Mouse (Mus musculus): Measurements from ENCODE around the gene Fam19a1. TPM values are rescaled to one million over a fixed set of nuclear protein-coding genes. Genes with fewer than 3 reads are reported as not detected.

Gene Fam19a1
- polyA plus RNA-seq, 1 experiment from 2014 or later = 13.4 TPM

- Histone ChIP-seq H3K9me3 (ENCODE audit: control insufficient read depth, low read depth, low read length) (no peaks in the 10 kb centered on the region), H3K27ac (ENCODE audit: low read length) (no peak overlapping the region), H3K4me2 (replicated peaks; ENCODE audit: low read depth, low read length) (no peak overlapping the region), H3K4me1 (ENCODE audit: control insufficient read depth, insufficient read depth, low read length) (no peaks in the 10 kb centered on the region), H3K27me3 (ENCODE audit: control insufficient read depth, insufficient read depth, low read length) (no peaks in the 10 kb centered on the region), H3K4me3 (ENCODE audit: low read depth, low read length) (no peak overlapping the region), H3K9ac (replicated peaks; ENCODE audit: low read depth, low read length) (no peak overlapping the region), H3K36me3 (ENCODE audit: control insufficient read depth, insufficient read depth, low read length) (no peaks in the 10 kb centered on the region)
- ATAC-seq (ENCODE audit: insufficient number of reproducible peaks, insufficient read depth, low FRiP score, low read depth) = no peak
- 59% methylated on average over 1 of the region's 1 CpGs for WGBS
Observed at GRCm38 (mm10) chr6:96593031-96593430, 480.1 kb downstream of the Fam19a1 start.

DNA sequence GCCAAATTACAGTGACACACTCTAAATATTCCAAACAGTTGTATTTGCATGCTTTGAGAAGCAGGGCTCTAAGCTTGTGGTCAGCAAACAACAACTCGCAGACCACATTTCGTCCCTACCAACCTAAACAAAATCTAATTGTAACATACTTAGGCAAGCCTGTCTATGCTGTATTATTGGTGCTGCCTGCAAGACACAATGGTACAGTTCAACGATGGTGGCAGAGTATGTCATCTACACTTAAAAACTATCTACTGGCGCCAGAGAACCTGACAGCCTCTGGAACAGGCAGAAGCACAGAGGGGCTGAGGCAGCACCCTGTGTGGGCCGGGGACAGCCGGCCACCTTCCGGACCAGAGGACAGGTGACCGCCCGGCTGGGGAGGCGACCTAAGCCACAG lies 482.2 kb downstream of the Fam19a1 start:
- no peaks in the 10 kb centered on the region for H3K4me1 ChIP-seq (ENCODE audit: control insufficient read depth, insufficient read depth, low read length)
- no peak overlapping the region for H3K27ac ChIP-seq (ENCODE audit: low read length)
- no peak overlapping the region for H3K4me2 ChIP-seq (replicated peaks; ENCODE audit: low read depth, low read length)
- H3K36me3 ChIP-seq (ENCODE audit: control insufficient read depth, insufficient read depth, low read length) = no peaks in the 10 kb centered on the region
- H3K9ac ChIP-seq (replicated peaks; ENCODE audit: low read depth, low read length) = no peak overlapping the region
- ATAC-seq (ENCODE audit: insufficient number of reproducible peaks, insufficient read depth, low FRiP score, low read depth) = no peak
- no peak overlapping the region for H3K4me3 ChIP-seq (ENCODE audit: low read depth, low read length)
- no peaks in the 10 kb centered on the region for H3K9me3 ChIP-seq (ENCODE audit: control insufficient read depth, low read depth, low read length)
- WGBS = 90% methylated on average over 10 of the region's 10 CpGs
- no peaks in the 10 kb centered on the region for H3K27me3 ChIP-seq (ENCODE audit: control insufficient read depth, insufficient read depth, low read length)

GRCm38 (mm10) chr6:96624196-96624595 lies 511.2 kb downstream of the Fam19a1 start:
- H3K27ac ChIP-seq (ENCODE audit: low read length) = no peak overlapping the region
- H3K4me2 ChIP-seq (replicated peaks; ENCODE audit: low read depth, low read length) = no peak overlapping the region
- no peaks in the 10 kb centered on the region for H3K4me1 ChIP-seq (ENCODE audit: control insufficient read depth, insufficient read depth, low read length)
- no peaks in the 10 kb centered on the region for H3K36me3 ChIP-seq (ENCODE audit: control insufficient read depth, insufficient read depth, low read length)
- no peaks in the 10 kb centered on the region for H3K9me3 ChIP-seq (ENCODE audit: control insufficient read depth, low read depth, low read length)
- H3K27me3 ChIP-seq (ENCODE audit: control insufficient read depth, insufficient read depth, low read length) = no peaks in the 10 kb centered on the region
- no peak overlapping the region for H3K4me3 ChIP-seq (ENCODE audit: low read depth, low read length)
- no peak for ATAC-seq (ENCODE audit: insufficient number of reproducible peaks, insufficient read depth, low FRiP score, low read depth)
- H3K9ac ChIP-seq (replicated peaks; ENCODE audit: low read depth, low read length) = no peak overlapping the region
- 71% methylated on average over 1 of the region's 1 CpGs for WGBS

- no peak overlapping the region for H3K9ac ChIP-seq (replicated peaks; ENCODE audit: low read depth, low read length)
- WGBS = 77% methylated on average over 6 of the region's 6 CpGs
- ATAC-seq (ENCODE audit: insufficient number of reproducible peaks, insufficient read depth, low FRiP score, low read depth) = no peak
Observed at GRCm38 (mm10) chr6:96631518-96631917, 518.6 kb downstream of the Fam19a1 start.

DNA sequence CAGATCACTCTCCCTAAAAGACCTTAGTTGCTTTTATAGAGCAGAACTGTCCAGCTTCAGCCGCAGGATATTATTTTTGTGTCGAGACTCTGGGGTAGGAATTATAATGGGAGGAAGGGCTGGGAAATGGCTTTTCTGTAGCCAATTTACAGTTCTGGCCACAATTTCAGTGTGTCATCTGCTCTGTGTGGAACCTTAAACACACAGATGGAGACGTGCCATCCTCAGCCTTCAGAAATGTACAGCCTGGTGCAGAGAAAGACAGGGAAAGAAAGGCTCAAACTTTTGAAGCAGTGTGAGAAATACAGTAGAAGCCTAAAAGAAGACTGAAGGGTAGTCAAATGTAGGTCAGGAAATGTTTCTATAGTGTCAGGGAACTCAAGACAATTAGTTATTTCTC lies 519.3 kb downstream of the Fam19a1 start:
- ATAC-seq (ENCODE audit: insufficient number of reproducible peaks, insufficient read depth, low FRiP score, low read depth) = no peak
- Histone ChIP-seq H3K9ac (replicated peaks; ENCODE audit: low read depth, low read length) (no peak overlapping the region), H3K27ac (ENCODE audit: low read length) (no peak overlapping the region), H3K27me3 (ENCODE audit: control insufficient read depth, insufficient read depth, low read length) (no peaks in the 10 kb centered on the region), H3K4me3 (ENCODE audit: low read depth, low read length) (no peak overlapping the region), H3K36me3 (ENCODE audit: control insufficient read depth, insufficient read depth, low read length) (no peaks in the 10 kb centered on the region), H3K4me1 (ENCODE audit: control insufficient read depth, insufficient read depth, low read length) (peaks cover 3% of the 10 kb centered on the region; the same call in 1 of the 2 replicates), H3K4me2 (replicated peaks; ENCODE audit: low read depth, low read length) (no peak overlapping the region), H3K9me3 (ENCODE audit: control insufficient read depth, low read depth, low read length) (no peaks in the 10 kb centered on the region)
- WGBS = 50% methylated on average over 3 of the region's 3 CpGs

More at GRCm38 (mm10) chr6:96631518-96631917, 518.6 kb downstream of the Fam19a1 start:
- Histone ChIP-seq H3K4me2 (replicated peaks; ENCODE audit: low read depth, low read length) (no peak overlapping the region), H3K4me3 (ENCODE audit: low read depth, low read length) (no peak overlapping the region), H3K36me3 (ENCODE audit: control insufficient read depth, insufficient read depth, low read length) (no peaks in the 10 kb centered on the region), H3K9me3 (ENCODE audit: control insufficient read depth, low read depth, low read length) (no peaks in the 10 kb centered on the region), H3K4me1 (ENCODE audit: control insufficient read depth, insufficient read depth, low read length) (peaks cover 3% of the 10 kb centered on the region; the same call in 1 of the 2 replicates), H3K27ac (ENCODE audit: low read length) (no peak overlapping the region), H3K27me3 (ENCODE audit: control insufficient read depth, insufficient read depth, low read length) (no peaks in the 10 kb centered on the region)

- H3K4me1 ChIP-seq (ENCODE audit: control insufficient read depth, insufficient read depth, low read length) = peaks cover 3% of the 10 kb centered on the region; the same call in 1 of the 2 replicates
- H3K4me2 ChIP-seq (replicated peaks; ENCODE audit: low read depth, low read length) = no peak overlapping the region
- WGBS = 43% methylated on average over 2 of the region's 2 CpGs
- H3K27me3 ChIP-seq (ENCODE audit: control insufficient read depth, insufficient read depth, low read length) = no peaks in the 10 kb centered on the region
- ATAC-seq (ENCODE audit: insufficient number of reproducible peaks, insufficient read depth, low FRiP score, low read depth) = peak; percentile 74; the same call in 1 of the 2 replicates
- no peaks in the 10 kb centered on the region for H3K9me3 ChIP-seq (ENCODE audit: control insufficient read depth, low read depth, low read length)
- H3K36me3 ChIP-seq (ENCODE audit: control insufficient read depth, insufficient read depth, low read length) = no peaks in the 10 kb centered on the region
- no peak overlapping the region for H3K4me3 ChIP-seq (ENCODE audit: low read depth, low read length)
- H3K27ac ChIP-seq (ENCODE audit: low read length) = no peak overlapping the region
- no peak overlapping the region for H3K9ac ChIP-seq (replicated peaks; ENCODE audit: low read depth, low read length)
Observed at GRCm38 (mm10) chr6:96635663-96636062, 522.7 kb downstream of the Fam19a1 start.

DNA sequence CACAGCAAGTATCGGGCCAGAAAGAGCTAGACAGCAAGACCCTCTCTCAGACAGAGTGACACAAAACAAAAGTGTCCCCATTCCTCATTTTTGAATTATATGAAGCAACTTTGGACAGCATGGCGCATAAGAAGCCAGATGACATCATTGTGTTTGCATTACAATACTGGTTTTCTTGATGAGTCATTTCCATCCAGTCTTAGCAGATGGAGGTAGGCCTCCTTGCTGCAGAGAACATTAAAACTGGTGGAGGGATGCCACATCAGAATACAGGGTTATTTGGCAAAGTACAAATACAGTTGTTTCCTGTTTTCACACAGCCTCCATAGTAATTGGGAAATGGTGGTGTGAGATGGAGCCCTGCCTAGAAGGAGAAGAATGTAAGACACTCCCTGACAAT lies 535.8 kb downstream of the Fam19a1 start:
- H3K27me3 ChIP-seq (ENCODE audit: control insufficient read depth, insufficient read depth, low read length) = no peaks in the 10 kb centered on the region
- H3K9ac ChIP-seq (replicated peaks; ENCODE audit: low read depth, low read length) = no peak overlapping the region
- ATAC-seq (ENCODE audit: insufficient number of reproducible peaks, insufficient read depth, low FRiP score, low read depth) = no peak

DNA sequence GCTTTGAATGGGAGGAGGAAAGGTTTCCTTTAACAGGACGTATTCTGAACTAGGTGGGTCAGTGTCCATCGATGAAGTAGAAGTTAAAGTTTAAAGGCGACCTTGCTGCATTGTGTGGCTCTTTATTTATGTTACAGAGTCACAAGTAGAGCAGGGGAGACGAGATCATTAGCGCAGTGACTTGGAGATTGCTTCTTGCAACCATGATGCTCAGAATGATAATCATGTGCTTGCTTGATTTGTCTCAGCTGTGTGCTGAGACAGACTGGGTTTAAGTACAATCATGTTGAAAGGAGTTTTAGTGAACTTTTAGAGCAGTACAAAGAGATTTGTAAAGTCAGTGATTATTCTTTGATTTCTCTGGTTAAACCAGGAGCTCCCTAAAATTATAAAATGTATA lies 536.3 kb downstream of the Fam19a1 start:
- no peak overlapping the region for H3K27ac ChIP-seq (ENCODE audit: low read length)
- H3K9me3 ChIP-seq (ENCODE audit: control insufficient read depth, low read depth, low read length) = no peaks in the 10 kb centered on the region
- ATAC-seq (ENCODE audit: insufficient number of reproducible peaks, insufficient read depth, low FRiP score, low read depth) = no peak
- H3K4me1 ChIP-seq (ENCODE audit: control insufficient read depth, insufficient read depth, low read length) = no peaks in the 10 kb centered on the region
- no peak overlapping the region for H3K4me2 ChIP-seq (replicated peaks; ENCODE audit: low read depth, low read length)
- H3K27me3 ChIP-seq (ENCODE audit: control insufficient read depth, insufficient read depth, low read length) = no peaks in the 10 kb centered on the region
- H3K9ac ChIP-seq (replicated peaks; ENCODE audit: low read depth, low read length) = no peak overlapping the region
- H3K36me3 ChIP-seq (ENCODE audit: control insufficient read depth, insufficient read depth, low read length) = no peaks in the 10 kb centered on the region
- WGBS = 71% methylated on average over 5 of the region's 5 CpGs
- no peak overlapping the region for H3K4me3 ChIP-seq (ENCODE audit: low read depth, low read length)

More for the DNA sequence above, 535.8 kb downstream of the Fam19a1 start:
- Histone ChIP-seq H3K4me2 (replicated peaks; ENCODE audit: low read depth, low read length) (no peak overlapping the region), H3K4me3 (ENCODE audit: low read depth, low read length) (no peak overlapping the region), H3K4me1 (ENCODE audit: control insufficient read depth, insufficient read depth, low read length) (no peaks in the 10 kb centered on the region), H3K27ac (ENCODE audit: low read length) (no peak overlapping the region), H3K36me3 (ENCODE audit: control insufficient read depth, insufficient read depth, low read length) (no peaks in the 10 kb centered on the region), H3K9me3 (ENCODE audit: control insufficient read depth, low read depth, low read length) (no peaks in the 10 kb centered on the region)
- WGBS = 85% methylated on average over 2 of the region's 2 CpGs

DNA sequence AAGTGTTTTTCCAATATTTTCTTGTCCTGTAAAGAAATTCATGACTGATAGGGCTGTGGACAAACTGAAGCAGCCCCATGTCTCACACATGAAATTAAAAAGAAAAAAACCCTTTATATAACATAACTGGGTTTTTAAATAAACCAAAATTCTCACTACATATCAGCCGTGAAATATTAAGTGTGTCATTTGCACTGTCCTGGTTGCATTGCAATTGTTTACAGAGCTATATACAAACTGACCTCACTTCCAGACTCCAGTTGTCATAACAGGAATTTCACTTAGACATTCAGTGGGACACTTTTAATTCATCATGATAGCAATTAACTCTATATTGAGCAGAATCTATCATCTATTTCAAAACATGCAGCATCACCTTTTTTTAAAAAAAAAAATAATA lies 553.4 kb downstream of the Fam19a1 start:
- Histone ChIP-seq H3K27ac (ENCODE audit: low read length) (no peak overlapping the region), H3K4me2 (replicated peaks; ENCODE audit: low read depth, low read length) (no peak overlapping the region), H3K9ac (replicated peaks; ENCODE audit: low read depth, low read length) (no peak overlapping the region), H3K4me3 (ENCODE audit: low read depth, low read length) (no peak overlapping the region), H3K9me3 (ENCODE audit: control insufficient read depth, low read depth, low read length) (no peaks in the 10 kb centered on the region), H3K36me3 (ENCODE audit: control insufficient read depth, insufficient read depth, low read length) (no peaks in the 10 kb centered on the region), H3K4me1 (ENCODE audit: control insufficient read depth, insufficient read depth, low read length) (no peaks in the 10 kb centered on the region), H3K27me3 (ENCODE audit: control insufficient read depth, insufficient read depth, low read length) (no peaks in the 10 kb centered on the region)
- ATAC-seq (ENCODE audit: insufficient number of reproducible peaks, insufficient read depth, low FRiP score, low read depth) = no peak
- WGBS = 68% methylated on average over 1 of the region's 1 CpGs
